Mouse (Mus musculus) embryonic facial prominence, embryonic 15.5 days (tissue): ENCODE data around the gene Sox6. TPM values are rescaled to one million over a fixed set of nuclear protein-coding genes. Genes with fewer than 3 reads are reported as not detected.

ENCODE experiments used
- ATAC-seq: fragments of 200-750 bp; cut with Nextera tagmentation; 2 replicates; pipeline ENCODE4 v1.8.0; 2017; ENCODE audit warnings: low read depth, moderate TSS enrichment; ENCODE audit not compliant: insufficient number of reproducible peaks, low FRiP score, low TSS enrichment
- H3K27ac ChIP-seq: fragments of 300-500 bp; sonication (generic); replicated peaks from 2 replicates; pipeline ENCODE4 v1.5.1; 2015; ENCODE audit warnings: mild to moderate bottlenecking, inconsistent platforms
- H3K27me3 ChIP-seq: fragments of 300-500 bp; sonication (generic); 2 replicates; pipeline ENCODE4 v1.6.1; 2015; ENCODE audit warnings: inconsistent platforms
- H3K36me3 ChIP-seq: fragments of 300-500 bp; sonication (generic); 2 replicates; pipeline ENCODE4 v1.6.1; 2015; ENCODE audit warnings: mild to moderate bottlenecking, inconsistent platforms
- H3K4me1 ChIP-seq: fragments of 300-500 bp; sonication (generic); 2 replicates; pipeline ENCODE4 v1.6.1; 2015; ENCODE audit warnings: inconsistent platforms
- H3K4me2 ChIP-seq: fragments of 300-500 bp; sonication (generic); replicated peaks from 2 replicates; pipeline ENCODE4 v1.6.1; 2015; ENCODE audit warnings: mild to moderate bottlenecking, inconsistent platforms
- H3K4me3 ChIP-seq: fragments of 300-500 bp; sonication (generic); replicated peaks from 2 replicates; pipeline ENCODE4 v1.5.1; 2015; ENCODE audit warnings: mild to moderate bottlenecking, inconsistent platforms
- H3K9ac ChIP-seq: fragments of 300-500 bp; sonication (generic); 2 replicates; pipeline ENCODE4 v1.6.1; 2015; ENCODE audit warnings: inconsistent platforms
- H3K9me3 ChIP-seq: fragments of 300-500 bp; sonication (generic); replicated peaks from 2 replicates; pipeline ENCODE4 v1.6.1; 2016; ENCODE audit warnings: inconsistent platforms
- WGBS: fragments of 180-500 bp; shearing (Covaris S2); methylation state at CpG from one replicate; pipeline ENCODE4 v1.1.7; 2015; 5-methylcytosine and 5-hydroxymethylcytosine counted together
- polyA plus RNA-seq: library from polyadenylated mRNA; unstranded; fragments of >200 nt; fragmentation: Nextera tagmentation; extraction: Ambion mirVana; gene quantifications from 2 replicates; pipeline ENCODE4 v1.2.1, GENCODE M21; 2015

Gene Sox6
- polyA plus RNA-seq, 1 experiment from 2014 or later, result 60.2 TPM

DNA sequence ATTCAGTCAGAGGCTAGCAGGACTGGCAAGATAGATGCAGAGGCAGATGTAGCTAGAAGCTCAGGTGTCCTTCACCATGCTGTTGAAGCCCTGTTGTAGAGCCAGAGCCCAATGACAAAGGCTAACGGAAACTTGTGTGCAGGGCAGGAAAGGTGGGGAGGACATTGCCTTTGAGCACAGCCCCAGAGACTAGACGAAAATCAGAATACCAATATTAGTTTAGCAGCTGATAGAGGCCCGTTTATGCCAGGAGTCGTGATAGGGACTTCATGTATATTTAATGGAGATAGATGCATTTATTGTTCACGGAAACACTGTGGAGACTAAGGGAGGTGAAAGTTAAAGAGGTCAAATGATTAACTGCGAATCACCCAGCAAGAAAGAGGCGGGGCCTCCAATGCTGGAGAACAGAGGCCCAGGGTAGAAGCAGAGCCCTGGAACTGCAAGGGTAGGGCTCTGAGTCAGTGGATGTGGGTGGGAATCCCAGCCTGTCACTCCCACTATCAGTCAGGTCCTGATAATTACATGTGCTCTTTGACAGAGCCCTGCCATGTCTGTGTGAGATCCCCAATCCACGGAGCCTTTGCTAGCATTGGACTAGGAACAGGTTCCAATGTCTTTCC, 590.1 kb downstream of the Sox6 start:
- no peak overlapping the region for H3K4me2 ChIP-seq
- WGBS, result 83% methylated on average over 8 of the region's 8 CpGs
- H3K27ac ChIP-seq, result no peak overlapping the region
- ATAC-seq, result no peak
- peaks cover 20% of the 10 kb centered on the region for H3K27me3 ChIP-seq
- H3K4me3 ChIP-seq, result no peak overlapping the region
- H3K9me3 ChIP-seq, result no peaks in the 10 kb centered on the region
- peaks cover 22% of the 10 kb centered on the region for H3K4me1 ChIP-seq
- H3K9ac ChIP-seq, result no peak overlapping the region
- H3K36me3 ChIP-seq, result no peaks in the 10 kb centered on the region

DNA sequence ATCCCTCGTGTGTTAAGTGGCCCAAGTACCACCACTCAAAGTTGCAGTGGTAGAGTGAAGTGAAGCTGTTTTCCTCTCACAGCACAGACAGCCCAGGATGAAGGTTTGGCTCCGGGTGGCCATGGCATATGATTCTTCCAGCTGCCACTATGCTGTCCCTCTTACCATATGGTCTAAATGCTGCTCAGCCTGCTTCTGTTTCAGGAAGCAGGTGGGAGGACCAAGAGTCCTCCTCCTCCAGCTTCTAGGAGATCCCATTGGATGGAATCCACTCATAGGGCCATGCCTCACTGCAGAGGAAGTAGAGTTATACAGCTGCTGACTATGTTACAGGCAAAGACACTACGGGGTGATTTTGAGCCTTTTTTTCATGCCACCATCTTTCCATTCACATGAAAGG, 591.5 kb downstream of the Sox6 start:
- H3K36me3 ChIP-seq, result no peaks in the 10 kb centered on the region
- WGBS, result 57% methylated on average over 3 of the region's 3 CpGs
- H3K4me2 ChIP-seq, result no peak overlapping the region
- no peaks in the 10 kb centered on the region for H3K9me3 ChIP-seq
- H3K4me3 ChIP-seq, result no peak overlapping the region
- H3K9ac ChIP-seq, result no peak overlapping the region
- peaks cover 20% of the 10 kb centered on the region for H3K27me3 ChIP-seq
- peaks cover 9% of the 10 kb centered on the region; the same call in 1 of the 2 replicates for H3K4me1 ChIP-seq
- no peak for ATAC-seq
- H3K27ac ChIP-seq, result no peak overlapping the region

DNA sequence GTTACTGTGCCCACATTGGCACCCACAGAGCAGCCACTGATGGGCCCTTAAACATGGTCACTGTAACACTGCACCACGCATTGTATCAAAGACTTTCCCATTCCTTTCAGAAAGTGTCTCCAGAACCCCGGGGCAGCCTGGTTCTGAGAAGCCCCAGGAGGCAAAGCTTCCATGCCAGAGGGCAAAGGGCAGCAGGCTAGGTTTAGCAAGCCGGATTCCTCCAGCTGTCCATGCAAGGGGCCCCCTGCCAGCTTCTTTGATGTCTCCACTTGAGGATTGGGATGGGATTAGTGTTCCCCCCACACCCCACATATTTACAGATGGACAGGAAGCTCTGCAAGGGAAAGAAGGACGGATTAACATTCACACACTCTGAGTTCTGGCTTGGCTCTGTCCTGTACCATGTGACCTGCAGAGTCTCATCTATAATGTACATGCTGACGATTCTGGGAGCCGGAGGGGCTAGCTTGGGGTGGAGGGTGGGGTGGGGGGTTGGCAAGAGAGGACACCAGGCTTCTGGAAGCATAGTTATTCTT, 592.0 kb downstream of the Sox6 start:
- Histone ChIP-seq H3K36me3 (no peaks in the 10 kb centered on the region), H3K27ac (no peak overlapping the region), H3K4me1 (peaks cover 8% of the 10 kb centered on the region; the same call in 1 of the 2 replicates), H3K27me3 (peaks cover 16% of the 10 kb centered on the region), H3K4me3 (no peak overlapping the region), H3K4me2 (no peak overlapping the region), H3K9me3 (no peaks in the 10 kb centered on the region), H3K9ac (no peak overlapping the region)
- 25% methylated on average over 6 of the region's 6 CpGs for WGBS
- no peak for ATAC-seq

DNA sequence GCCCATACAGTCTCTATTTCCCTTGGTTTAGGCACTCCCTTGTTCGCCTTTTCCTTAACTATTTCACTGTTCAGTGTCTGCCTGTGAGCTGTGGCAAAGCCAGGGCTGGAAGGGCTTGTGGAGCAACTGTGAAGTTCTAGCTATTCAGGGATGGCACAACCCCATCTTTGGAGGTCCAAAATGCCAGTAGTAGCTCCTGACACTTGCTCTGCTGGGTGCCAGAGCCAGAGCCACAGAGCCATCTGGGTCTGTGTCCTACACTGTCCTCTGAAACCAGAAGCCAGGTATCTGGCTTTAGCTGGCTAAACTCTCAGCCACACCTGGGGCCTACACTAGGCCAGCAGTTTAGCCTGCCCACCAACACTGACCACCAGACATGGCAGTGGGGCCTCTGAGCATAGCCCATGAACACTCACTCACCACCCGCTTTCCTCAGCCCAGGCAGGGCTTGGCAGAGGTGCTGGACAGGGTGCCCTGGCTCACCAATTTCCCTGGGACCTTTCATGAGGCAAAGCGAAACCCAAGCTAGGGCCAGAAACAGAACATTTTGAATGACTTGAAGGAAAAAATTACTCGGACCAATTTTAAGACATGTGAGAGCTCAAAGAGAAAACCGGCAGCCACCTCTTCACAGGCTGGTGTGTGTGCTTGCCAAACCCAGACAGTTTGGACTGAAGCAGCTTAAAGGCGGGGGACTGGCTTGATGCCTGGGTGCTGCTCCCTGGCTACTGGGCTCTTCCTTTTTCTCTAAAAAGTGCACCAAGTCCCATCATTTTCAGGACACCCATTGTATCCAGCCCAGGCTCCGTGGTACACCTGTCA, 612.2 kb downstream of the Sox6 start:
- no peak overlapping the region for H3K4me3 ChIP-seq
- ATAC-seq, result no peak
- no peaks in the 10 kb centered on the region for H3K9me3 ChIP-seq
- no peaks in the 10 kb centered on the region for H3K4me1 ChIP-seq
- WGBS, result 76% methylated on average over 7 of the region's 7 CpGs
- peaks cover 8% of the 10 kb centered on the region for H3K27me3 ChIP-seq
- H3K27ac ChIP-seq, result no peak overlapping the region
- no peak overlapping the region for H3K9ac ChIP-seq
- H3K4me2 ChIP-seq, result no peak overlapping the region
- H3K36me3 ChIP-seq, result no peaks in the 10 kb centered on the region

DNA sequence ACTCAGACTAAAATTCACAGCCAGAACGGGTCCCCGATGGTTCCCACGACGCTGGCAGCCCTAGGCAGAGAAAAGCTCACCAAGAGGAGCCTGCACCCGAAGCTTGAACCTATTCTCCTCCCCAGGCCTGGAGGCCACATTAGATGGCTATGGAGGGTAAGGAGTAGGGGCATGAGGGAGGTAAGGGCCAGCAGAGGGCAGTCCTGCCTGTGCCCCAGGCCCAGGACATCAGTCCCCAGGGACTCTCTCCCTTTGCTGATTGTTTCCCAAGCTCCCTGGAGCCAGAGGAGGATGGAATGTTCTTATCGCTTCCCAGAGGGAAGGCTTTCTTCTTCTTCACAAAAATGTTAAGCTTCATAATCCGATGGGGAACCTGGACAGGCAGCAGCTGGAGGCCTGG, 615.8 kb downstream of the Sox6 start:
- H3K27ac ChIP-seq, result no peak overlapping the region
- peaks cover 14% of the 10 kb centered on the region for H3K27me3 ChIP-seq
- H3K4me2 ChIP-seq, result no peak overlapping the region
- 73% methylated on average over 7 of the region's 7 CpGs for WGBS
- H3K9ac ChIP-seq, result no peak overlapping the region
- H3K36me3 ChIP-seq, result no peaks in the 10 kb centered on the region
- H3K4me3 ChIP-seq, result no peak overlapping the region
- H3K4me1 ChIP-seq, result peaks cover 2% of the 10 kb centered on the region; the same call in 1 of the 2 replicates
- ATAC-seq, result no peak
- H3K9me3 ChIP-seq, result no peaks in the 10 kb centered on the region

DNA sequence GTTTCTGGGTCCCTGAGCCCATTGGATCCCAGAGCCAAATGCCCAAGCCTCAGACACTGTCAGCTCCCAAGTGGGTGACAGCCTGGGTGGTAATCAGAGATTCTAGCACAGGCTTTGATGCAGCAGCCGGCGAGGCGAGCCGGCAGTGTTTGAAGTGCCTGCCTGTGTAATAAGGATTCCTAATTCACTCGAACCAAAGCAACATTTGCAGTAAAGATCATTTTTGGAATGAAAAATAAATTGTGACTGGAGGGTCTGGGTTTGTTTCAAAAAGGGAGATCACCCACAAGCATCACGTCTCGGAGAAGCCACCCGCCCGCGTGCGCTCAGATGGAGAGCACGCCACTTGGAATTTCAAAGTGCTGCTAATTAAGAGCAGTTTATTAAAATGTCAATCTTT, 617.6 kb downstream of the Sox6 start:
- no peaks in the 10 kb centered on the region for H3K36me3 ChIP-seq
- WGBS, result 33% methylated on average over 12 of the region's 12 CpGs
- H3K27ac ChIP-seq, result no peak overlapping the region
- H3K4me3 ChIP-seq, result no peak overlapping the region
- H3K4me2 ChIP-seq, result no peak overlapping the region
- no peaks in the 10 kb centered on the region for H3K9me3 ChIP-seq
- H3K27me3 ChIP-seq, result peaks cover 14% of the 10 kb centered on the region
- no peak overlapping the region for H3K9ac ChIP-seq
- no peak for ATAC-seq
- H3K4me1 ChIP-seq, result peaks cover 9% of the 10 kb centered on the region; the same call in 1 of the 2 replicates

Other genes starting within 250 kb of the Sox6 start
- gene 1110004F10Rik, start 601 bp upstream of the Sox6 start, polyA plus RNA-seq, result 252 and 262 TPM in 2 replicates
- 0.71 and 1.7 TPM in 2 replicates for gene Gm4353, start 45.8 kb upstream of the Sox6 start, polyA plus RNA-seq